In genomic region chr9:60166990-60167389, GRCm38 (mm10) we compare ENCODE assay signal across 10 mouse cellular contexts.
DNase-seq lines count a peak whose midpoint lies in the region; ATAC-seq and TF ChIP-seq lines count a peak whose summit lies in the region.
"Had no signal": no experiment of that assay in that cellular context is flagged by ENCODE, and none has a peak within 500 bp of the region (broad histone marks: within the 10 kb centered on the region; RNA-seq: fewer than 3 reads in every experiment).

No protein-coding gene starts in this region.

- no peak overlapping the region for H3K27ac ChIP-seq in kidney, adult 2 months (ENCODE audit: insufficient read depth, low read depth, low read length)
- no peak overlapping the region for H3K27ac ChIP-seq in heart, embryonic 11.5 days (ENCODE audit: low read depth, low read length)
- H3K27ac ChIP-seq: hindbrain, embryonic 15.5 days had no signal

- no peak for DNase-seq in kidney, adult 2 months
- DNase-seq in kidney, adult 9 months, result no peak
- DNase-seq in A20 (ENCODE audit: low read depth, low spot score) (peak; percentile 34), R1 (ENCODE audit: low read depth, low spot score) (peak; percentile 36)
- peak; percentile 17 to 50 for DNase-seq in left cerebral cortex, postnatal 10 days (ENCODE audit: extremely low spot score in 1 of 2, low spot score in 2 of 2)
- DNase-seq in urinary bladder, adult 18-20 months (ENCODE audit: low spot score in 2 of 2), result no peak

- no peak for ATAC-seq in granulocyte monocyte progenitor cell, adult 5-6 weeks (replicated peaks; ENCODE audit: poor library complexity, severe bottlenecking)
- ATAC-seq in heart, embryonic 11.5 days (replicated peaks; ENCODE audit: insufficient number of reproducible peaks, low FRiP score, low TSS enrichment), result no peak

- H3K9me3 ChIP-seq in heart, embryonic 11.5 days (replicated peaks; ENCODE audit: control insufficient read depth, low read length), result no peaks in the 10 kb centered on the region
- H3K9me3 ChIP-seq: hindbrain, embryonic 15.5 days had no signal

- H3K36me3 ChIP-seq in kidney, adult 2 months (ENCODE audit: control insufficient read depth, insufficient read depth, low read length), result no peaks in the 10 kb centered on the region
- no peaks in the 10 kb centered on the region for H3K36me3 ChIP-seq in heart, embryonic 11.5 days (ENCODE audit: control insufficient read depth, insufficient read depth, low read length)
- H3K36me3 ChIP-seq: hindbrain, embryonic 15.5 days had no signal

- no peak overlapping the region for H3K9ac ChIP-seq in heart, embryonic 11.5 days (ENCODE audit: low read depth, low read length)
- H3K9ac ChIP-seq: hindbrain, embryonic 15.5 days had no signal

- intact Hi-C loops in left cerebral cortex, postnatal 10 days (cut with DNase I), result no loop called here

- TF ChIP-seq POLR2A in kidney, adult 2 months (IDR thresholded peaks at IDR 0.05; ENCODE audit: low read depth, low read length), result no peak

- 84% methylated on average over 4 of the region's 4 CpGs for WGBS in kidney, adult 2 months
- 80% methylated on average over 4 of the region's 4 CpGs for WGBS in heart, embryonic 11.5 days (ENCODE audit: insufficient replicate concordance)

- no peaks in the 10 kb centered on the region for H3K4me1 ChIP-seq in kidney, adult 2 months (ENCODE audit: control insufficient read depth, insufficient read depth, low read length)
- H3K4me1 ChIP-seq in heart, embryonic 11.5 days (ENCODE audit: control insufficient read depth, insufficient read depth, low read length), result no peaks in the 10 kb centered on the region
- H3K4me1 ChIP-seq: hindbrain, embryonic 15.5 days had no signal

- H3K4me2 ChIP-seq in heart, embryonic 11.5 days, result no peak overlapping the region
- H3K4me2 ChIP-seq: hindbrain, embryonic 15.5 days had no signal

- 0 out of 2 replicates have a peak, but pooled peaks have one; percentile 22 for TF ChIP-seq CTCF in kidney, adult 2 months (conservative IDR thresholded peaks at IDR 0.05; ENCODE audit: insufficient read depth, insufficient read length, low read depth, low read length)

- no peaks in the 10 kb centered on the region for H3K27me3 ChIP-seq in kidney, adult 2 months (replicated peaks; ENCODE audit: control insufficient read depth, insufficient read depth, low read length)
- no peaks in the 10 kb centered on the region for H3K27me3 ChIP-seq in heart, embryonic 11.5 days (ENCODE audit: control insufficient read depth, insufficient read depth, low read length)
- H3K27me3 ChIP-seq: hindbrain, embryonic 15.5 days had no signal

- no peak overlapping the region for H3K4me3 ChIP-seq in kidney, adult 2 months (ENCODE audit: insufficient read depth, low read depth, low read length)
- H3K4me3 ChIP-seq in heart, embryonic 11.5 days (ENCODE audit: low read depth, low read length), result no peak overlapping the region
- H3K4me3 ChIP-seq: erythroblast, embryonic 14.5 days; hindbrain, embryonic 15.5 days had no signal

Comparison
In these comparisons a context has a peak if more than half of its experiments do, and no peak if none do; other contexts are left out.
1. DNase-seq: peak in A20 (single experiment), R1 (single experiment) and left cerebral cortex, postnatal 10 days (2 of 2); none in kidney, adult 2 months (single experiment), kidney, adult 9 months (single experiment) and urinary bladder, adult 18-20 months (0 of 2).